Mouse (Mus musculus): ENCODE data around the gene Tex50. TPM values are rescaled to one million over a fixed set of nuclear protein-coding genes. Genes with fewer than 3 reads are reported as not detected.

Tex50 gene
- total RNA-seq, 1 experiment from 2014 or later: not detected

- peak; percentile 96 for ATAC-seq (ENCODE audit: extremely low read depth, insufficient number of reproducible peaks, low FRiP score, poor library complexity, severe bottlenecking)
These were observed 28.1 kb downstream of the Tex50 start, which contains the start of gene Klhl20 for GRCm38 (mm10) chr1:161130726-161131664. Gene Klhl20 (minus strand): TSS chr1:161131511.

DNA sequence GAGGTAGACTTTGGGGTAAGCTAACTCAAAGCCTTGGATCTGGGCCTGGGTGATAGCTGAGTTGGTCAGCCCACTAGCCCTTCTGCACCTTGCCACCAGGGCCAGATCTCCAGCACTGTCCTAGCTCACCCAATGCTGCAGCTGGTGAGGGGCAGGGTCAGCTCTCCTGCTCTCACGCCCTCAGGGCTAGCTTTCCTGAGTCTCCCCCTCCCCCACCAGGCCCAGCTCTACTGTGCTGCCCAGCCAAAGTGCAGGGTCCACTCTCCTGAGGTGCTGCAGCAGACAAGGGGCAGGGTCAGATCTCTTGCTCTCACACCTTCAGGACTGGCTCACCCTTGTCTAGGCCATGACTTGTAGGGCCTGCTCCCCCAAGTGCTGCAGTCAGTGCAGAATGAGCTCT is 32.7 kb downstream of the Tex50 start:
- ATAC-seq (ENCODE audit: extremely low read depth, insufficient number of reproducible peaks, low FRiP score, poor library complexity, severe bottlenecking): no peak

DNA sequence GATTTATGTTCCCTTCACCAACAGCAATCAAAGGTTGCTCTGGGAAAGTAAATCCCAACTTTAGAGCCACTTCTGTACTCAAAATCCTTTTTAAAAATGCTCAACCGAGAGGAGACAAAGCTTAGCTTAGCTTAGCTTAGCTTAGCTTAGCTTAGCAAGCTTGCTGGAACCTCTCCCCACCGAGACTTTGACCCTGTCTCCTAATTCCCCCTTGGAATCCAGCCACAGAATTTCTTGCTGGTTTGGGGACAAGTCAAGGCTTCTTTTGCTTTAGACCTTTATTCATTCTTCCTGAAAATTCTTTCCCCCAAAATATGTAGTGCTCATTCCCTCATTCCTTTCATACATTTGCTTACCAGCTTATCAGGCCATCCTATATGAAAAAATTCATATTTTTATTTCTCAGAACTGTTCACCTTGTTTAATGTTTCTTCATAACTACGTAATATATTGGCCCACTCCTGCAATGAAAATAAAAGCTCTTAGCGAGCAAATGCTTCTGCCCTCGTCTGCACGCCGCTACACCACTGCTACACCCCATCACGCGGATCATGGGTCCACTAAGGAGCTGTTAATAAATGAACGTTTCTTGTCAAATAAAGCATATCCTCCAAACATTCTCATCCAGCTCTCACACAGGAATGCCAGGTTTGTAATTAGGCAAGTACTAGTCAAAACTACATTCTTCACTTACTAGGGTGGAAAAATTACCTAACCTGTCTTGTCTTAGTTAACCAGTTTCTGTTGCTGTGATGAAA is 36.3 kb downstream of the Tex50 start:
- ATAC-seq (ENCODE audit: extremely low read depth, insufficient number of reproducible peaks, low FRiP score, poor library complexity, severe bottlenecking): no peak

- ATAC-seq (ENCODE audit: extremely low read depth, insufficient number of reproducible peaks, low FRiP score, poor library complexity, severe bottlenecking): no peak
These were observed 44.5 kb downstream of the Tex50 start for GRCm38 (mm10) chr1:161114591-161114990.

- no peak for ATAC-seq (ENCODE audit: extremely low read depth, insufficient number of reproducible peaks, low FRiP score, poor library complexity, severe bottlenecking)
These were observed 49.9 kb downstream of the Tex50 start for GRCm38 (mm10) chr1:161109216-161109615.

Other genes starting within 250 kb of the Tex50 start
- 2.8 and 4.7 TPM in 2 replicates for gene Serpinc1, start 180.7 kb downstream of the Tex50 start, total RNA-seq (2017)
- gene Zbtb37, start 124.5 kb downstream of the Tex50 start, total RNA-seq (2017): 31.7 and 32.7 TPM in 2 replicates
- 10.2 and 11.5 TPM in 2 replicates for gene Dars2, start 88.7 kb downstream of the Tex50 start, total RNA-seq (2017)
- gene Cenpl, start 88.6 kb downstream of the Tex50 start, total RNA-seq (2017): 4.2 and 5.6 TPM in 2 replicates
- 29.8 and 32.0 TPM in 2 replicates for gene Klhl20, start 27.8 kb downstream of the Tex50 start, total RNA-seq (2017)
- gene Ankrd45, start 16.6 kb downstream of the Tex50 start, total RNA-seq (2017): not detected in 2 replicates
- gene Prdx6, start 91.9 kb upstream of the Tex50 start, total RNA-seq (2017): 87.8 and 99.7 TPM in 2 replicates
- gene Tnfsf4, start 236.1 kb upstream of the Tex50 start, total RNA-seq (2017): not detected in 2 replicates